Mouse (Mus musculus) gastrocnemius, adult 8-10 months (tissue): ENCODE measurements around the gene Ddost. TPM values are rescaled to one million over a fixed set of nuclear protein-coding genes. Genes with fewer than 3 reads are reported as not detected.

Experiments
- DNase-seq, 2 experiments: peaks; one replicate each; pipeline ENCODE4 v3.0.0; 2022; ENCODE audit warnings: low spot score in 2 of 2
- total RNA-seq, 4 experiments: library from RNA; stranded (reverse); gene quantifications; 2 replicates each; pipeline ENCODE4 v1.2.4; 2022

Ddost gene
- total RNA-seq, 4 experiments from 2014 or later = 29.7 to 35.8 (median 32.2) TPM

DNA sequence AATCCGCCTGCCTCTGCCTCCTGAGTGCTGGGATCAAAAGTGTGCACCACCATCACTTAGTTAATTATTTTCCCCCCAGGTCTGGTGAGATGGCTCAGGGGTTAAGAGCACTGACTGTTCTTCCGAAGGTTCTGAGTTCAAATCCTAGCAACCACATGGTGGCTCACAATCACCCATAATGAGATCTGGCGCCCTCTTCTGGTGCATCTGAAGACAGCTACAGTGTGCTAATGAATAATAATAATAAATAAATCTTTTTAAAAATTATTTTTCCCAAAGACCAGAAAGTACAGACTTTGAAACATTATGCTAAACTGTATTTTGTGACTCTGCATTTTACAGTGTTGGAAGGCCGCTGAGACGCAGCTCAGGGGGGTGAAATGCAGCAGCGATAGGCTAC, 31.1 kb downstream of the Ddost start:
- no peak for DNase-seq

DNA sequence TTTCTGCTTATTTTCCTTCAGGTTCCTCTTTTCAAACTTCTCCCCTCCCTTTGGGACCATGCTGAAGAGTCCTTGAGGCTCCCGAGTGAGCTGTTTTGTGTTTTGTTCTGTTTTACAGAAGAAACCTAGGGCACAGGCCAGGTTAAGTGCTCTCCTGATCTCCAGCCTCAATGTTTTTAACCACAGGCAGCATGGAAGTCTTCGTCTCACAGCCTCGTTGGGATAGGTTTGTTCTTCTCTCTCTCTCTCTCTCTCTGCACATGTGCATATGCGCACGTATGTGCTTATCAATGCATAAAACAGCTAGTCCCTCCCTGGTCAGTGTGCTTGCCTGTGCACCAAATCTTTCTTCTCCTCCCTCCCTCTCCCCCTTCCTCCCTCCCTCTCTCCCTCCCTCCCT, 32.3 kb downstream of the Ddost start:
- DNase-seq = no peak

DNA sequence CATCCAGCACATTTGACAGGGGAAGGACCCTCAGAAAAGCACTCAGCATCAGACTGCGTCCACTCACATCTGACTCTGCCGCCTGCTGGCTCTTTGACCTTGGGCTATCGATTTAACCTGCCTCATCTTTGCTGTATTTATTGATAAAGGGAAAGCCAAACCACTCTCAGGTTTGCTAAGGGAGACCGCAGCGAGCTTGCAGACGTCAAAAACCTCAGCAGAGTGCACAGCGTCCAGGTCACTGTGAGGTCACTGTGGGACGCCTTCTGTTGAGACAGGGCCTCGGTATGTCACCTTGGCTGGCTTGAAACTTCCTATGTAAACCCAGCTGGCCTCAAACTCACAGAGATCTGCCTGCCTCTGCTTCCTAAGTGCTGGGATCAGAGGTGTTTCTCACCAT, 32.8 kb downstream of the Ddost start:
- DNase-seq = no peak

DNA sequence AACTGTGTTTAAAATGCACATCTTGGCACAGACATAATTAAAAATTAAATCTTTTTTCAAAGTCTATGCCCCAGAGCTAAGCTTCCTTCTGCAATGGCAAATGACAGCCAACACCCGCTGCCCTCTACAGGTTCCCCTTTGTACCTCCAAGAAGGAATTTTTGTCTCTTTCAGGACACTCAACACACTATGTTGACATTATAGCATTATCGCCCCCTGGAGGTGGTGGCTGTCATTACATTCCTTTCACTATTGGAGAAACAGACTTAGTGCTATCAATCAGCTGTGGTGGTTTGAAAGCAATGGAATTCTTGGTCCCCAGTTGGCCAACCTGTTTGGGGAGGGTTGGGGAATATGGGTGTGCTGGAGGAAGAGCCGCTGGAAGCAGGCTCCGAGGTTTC, 35.4 kb downstream of the Ddost start:
- peak in 1 of 2 experiments; percentile 34 for DNase-seq

DNA sequence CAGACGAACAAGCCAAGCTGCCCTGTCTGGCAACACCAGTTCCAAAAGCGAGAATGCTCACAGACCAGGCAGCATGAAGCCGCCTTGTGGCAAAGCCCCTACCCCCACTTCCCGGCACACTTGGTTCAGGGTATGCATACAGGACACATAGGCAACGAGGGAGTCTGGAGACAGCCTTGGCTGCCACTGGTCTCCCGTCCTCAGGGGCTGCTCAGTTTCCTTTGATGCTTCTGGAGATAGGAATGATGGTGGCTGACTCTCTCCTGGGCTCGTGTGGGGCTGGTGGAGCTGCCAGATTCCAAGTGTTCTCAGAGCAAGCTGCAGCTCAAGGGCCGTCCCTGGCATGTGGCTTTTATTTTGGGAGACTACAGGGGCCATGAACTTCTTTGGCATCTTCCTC, 36.9 kb downstream of the Ddost start:
- DNase-seq = no peak

- no peak for DNase-seq
Measured at GRCm38 (mm10) chr4:138342048-138342447, 37.5 kb downstream of the Ddost start.

DNA sequence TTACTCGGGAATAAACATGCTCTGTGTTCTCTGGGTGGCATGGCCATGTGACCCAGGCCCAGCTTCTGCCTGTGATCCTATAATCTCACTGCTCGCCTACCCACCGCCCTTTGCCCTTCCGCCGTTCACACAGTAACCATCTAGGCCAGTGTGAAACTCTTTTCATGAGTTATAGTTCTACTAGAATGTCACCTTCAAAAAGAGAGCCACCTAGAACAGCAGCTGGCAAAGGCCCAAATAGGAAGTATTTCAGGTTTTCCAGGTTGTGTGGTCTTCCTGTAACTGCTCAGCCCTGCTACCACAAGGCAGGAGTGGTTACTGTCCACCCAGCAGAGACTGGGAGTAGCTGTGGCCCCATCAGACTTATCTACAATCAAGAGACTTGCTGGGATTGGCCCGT, 38.2 kb downstream of the Ddost start:
- DNase-seq = no peak

- DNase-seq = no peak
Measured at GRCm38 (mm10) chr4:138343341-138343837, 38.9 kb downstream of the Ddost start.

- no peak for DNase-seq
Measured at GRCm38 (mm10) chr4:138344891-138345545, 40.5 kb downstream of the Ddost start.

- DNase-seq = no peak
Measured at GRCm38 (mm10) chr4:138347280-138347679, 42.8 kb downstream of the Ddost start.

DNA sequence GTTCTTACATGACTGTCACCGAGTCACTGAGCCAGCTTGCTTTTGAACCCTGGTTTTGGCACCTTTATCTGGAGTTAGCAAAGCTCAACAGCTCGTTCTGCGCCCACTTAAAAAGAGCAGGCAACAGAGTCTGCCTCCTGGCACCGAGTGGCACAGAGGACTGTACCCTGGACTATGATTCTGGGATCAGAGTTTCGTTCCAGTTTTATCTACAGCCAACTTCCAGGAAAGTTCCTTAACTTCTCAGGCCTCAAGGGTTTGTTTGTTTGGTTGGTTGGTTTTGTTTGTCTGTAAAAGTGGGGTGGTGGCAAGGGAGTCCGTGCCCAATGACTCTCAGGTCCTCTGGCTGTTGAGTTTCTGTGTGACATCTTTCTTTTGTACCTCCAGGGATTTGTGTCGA, 44.2 kb downstream of the Ddost start:
- no peak for DNase-seq

- no peak for DNase-seq
Measured at GRCm38 (mm10) chr4:138351821-138352220, 47.3 kb downstream of the Ddost start.

DNA sequence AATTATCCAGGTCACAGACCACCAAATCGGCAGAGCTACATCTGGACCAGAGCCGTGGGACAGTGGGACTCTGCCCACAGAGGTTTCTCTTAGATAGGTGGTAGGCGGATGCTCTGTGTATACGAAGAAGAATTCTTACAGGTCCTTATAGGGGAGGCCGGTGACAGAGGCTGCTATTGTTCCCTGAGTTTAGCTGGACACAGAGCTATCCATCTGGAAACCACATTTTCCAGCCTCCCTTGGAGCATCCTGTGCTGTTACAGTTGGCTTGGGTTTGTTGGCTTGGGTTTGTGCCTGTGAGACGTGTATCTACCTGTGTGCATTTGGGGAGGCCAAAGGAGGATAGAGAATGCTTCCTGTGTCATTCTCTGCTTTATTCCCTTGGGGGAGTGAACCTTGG, 48.2 kb downstream of the Ddost start:
- DNase-seq = no peak

- DNase-seq = no peak
Measured at GRCm38 (mm10) chr4:138353438-138354171, 49.1 kb downstream of the Ddost start.

DNA sequence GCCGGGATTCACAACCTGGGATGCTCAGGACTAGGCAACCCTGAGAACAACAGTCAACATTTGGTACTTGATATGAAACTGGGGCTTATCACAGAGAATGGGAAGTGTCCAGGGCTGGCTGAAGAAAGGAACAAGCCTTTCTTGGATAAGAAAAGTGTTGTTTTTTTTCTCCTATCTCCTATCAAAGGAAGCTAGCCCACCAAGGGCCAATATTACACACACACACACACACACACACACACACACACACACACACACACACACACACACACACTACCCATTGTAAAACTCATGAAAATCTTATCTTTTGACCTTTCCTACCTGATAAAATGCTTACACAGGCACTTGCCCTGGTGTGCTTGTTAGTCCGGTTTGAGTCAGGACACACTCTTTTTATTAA, 51.0 kb downstream of the Ddost start:
- DNase-seq = no peak

GRCm38 (mm10) chr4:138356141-138356540, 51.6 kb downstream of the Ddost start:
- DNase-seq = no peak

- no peak for DNase-seq
Measured at GRCm38 (mm10) chr4:138356551-138356950, 52.0 kb downstream of the Ddost start.

DNA sequence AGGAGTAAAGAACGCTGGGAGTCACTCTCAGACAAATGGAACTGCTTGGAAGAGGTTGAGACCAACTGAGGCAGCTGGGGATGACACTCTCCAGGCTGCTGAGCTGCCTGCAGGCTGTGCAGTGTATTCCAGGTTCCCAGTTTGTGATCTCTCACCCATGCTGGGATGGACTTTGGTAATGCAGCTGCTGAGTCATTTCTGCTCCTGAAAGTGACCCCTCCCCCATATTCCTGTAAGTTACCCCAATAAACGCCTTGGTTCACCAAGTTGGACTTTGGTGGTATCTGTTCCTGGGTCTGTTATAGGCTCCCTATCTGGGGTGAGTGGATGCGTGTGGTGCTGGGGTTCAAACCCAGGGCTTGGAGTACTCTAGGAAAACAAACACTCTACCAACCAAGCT, 53.6 kb downstream of the Ddost start:
- no peak for DNase-seq

DNA sequence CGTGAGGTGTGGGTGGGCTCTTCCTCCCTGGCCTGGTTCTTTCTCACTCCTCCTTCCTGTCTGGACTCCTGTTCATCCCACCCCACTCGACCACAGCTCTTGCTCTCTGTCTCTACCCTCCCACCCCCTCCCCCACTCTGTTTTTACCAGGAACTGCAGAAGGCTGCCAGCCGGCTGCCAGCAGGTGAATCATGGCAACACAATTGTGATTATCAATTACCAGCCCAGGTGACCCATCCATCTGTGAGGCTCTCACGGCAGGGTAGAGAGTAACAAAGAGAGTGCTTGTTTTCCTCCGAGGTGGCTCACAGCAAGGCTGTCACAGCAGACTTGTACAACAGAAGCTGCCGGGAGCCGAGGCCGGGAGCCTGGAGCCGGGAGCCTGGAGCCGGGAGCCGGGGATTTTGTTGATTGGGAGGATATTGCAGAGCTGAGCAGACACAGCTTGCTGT, 56.9 kb downstream of the Ddost start:
- DNase-seq = no peak
